Mouse (Mus musculus): Measurements from ENCODE around the gene Gm266. TPM values are rescaled to one million over a fixed set of nuclear protein-coding genes. Genes with fewer than 3 reads are reported as not detected.

Gm266 gene
- polyA plus RNA-seq, 1 experiment from 2014 or later, result 0.49 TPM

GRCm38 (mm10) chr12:111440701-111441373, 44.8 kb downstream of the Gm266 start:
- H3K27me3 ChIP-seq (ENCODE audit: insufficient read depth, low read length), result no peaks in the 10 kb centered on the region
- DNase-seq (no peak), ATAC-seq (peak; percentile 11; the same call in 1 of the 2 replicates)
- TF ChIP-seq EP300 (IDR thresholded peaks at IDR 0.05; ENCODE audit: low read depth), result peak; percentile 49; the same call in 1 of the 2 replicates
- TF ChIP-seq CTCF (IDR thresholded peaks at IDR 0.05; ENCODE audit: low read depth), result no peak
- WGBS (ENCODE audit: insufficient replicate concordance), result 68% methylated on average over 9 of the region's 9 CpGs
- H3K4me1 ChIP-seq (ENCODE audit: insufficient read depth), result peaks cover 70% of the 10 kb centered on the region
- H3K36me3 ChIP-seq (replicated peaks; ENCODE audit: insufficient read depth, low read length), result peaks cover 15% of the 10 kb centered on the region
- H3K9me3 ChIP-seq (ENCODE audit: low read length), result no peaks in the 10 kb centered on the region
- peak overlapping the region; percentile 98 for H3K27ac ChIP-seq (ENCODE audit: low read depth)
- H3K4me2 ChIP-seq (ENCODE audit: low read depth, low read length), result peak overlapping the region; percentile 3; the same call in 1 of the 2 replicates
- no peak overlapping the region for H3K9ac ChIP-seq (replicated peaks)
- H3K4me3 ChIP-seq (ENCODE audit: low read depth, low read length), result no peak overlapping the region

- no peak for DNase-seq
- 68% methylated on average over 6 of the region's 6 CpGs for WGBS (ENCODE audit: insufficient replicate concordance)
- TF ChIP-seq CTCF (IDR thresholded peaks at IDR 0.05; ENCODE audit: low read depth) (no peak), EP300 (IDR thresholded peaks at IDR 0.05; ENCODE audit: low read depth) (no peak)
- Histone ChIP-seq H3K4me2 (ENCODE audit: low read depth, low read length) (no peak overlapping the region), H3K27me3 (ENCODE audit: insufficient read depth, low read length) (no peaks in the 10 kb centered on the region), H3K27ac (ENCODE audit: low read depth) (peak overlapping the region; percentile 7; the same call in 1 of the 2 replicates), H3K9me3 (ENCODE audit: low read length) (no peaks in the 10 kb centered on the region), H3K4me1 (ENCODE audit: insufficient read depth) (peaks cover 71% of the 10 kb centered on the region), H3K4me3 (ENCODE audit: low read depth, low read length) (no peak overlapping the region), H3K36me3 (replicated peaks; ENCODE audit: insufficient read depth, low read length) (no peaks in the 10 kb centered on the region), H3K9ac (replicated peaks) (no peak overlapping the region)
- no peak for ATAC-seq
These were observed 46.8 kb downstream of the Gm266 start for GRCm38 (mm10) chr12:111438850-111439249.

- no peak overlapping the region for H3K9ac ChIP-seq (replicated peaks)
- 27% methylated on average over 5 of the region's 5 CpGs for WGBS (ENCODE audit: insufficient replicate concordance)
- H3K4me3 ChIP-seq (ENCODE audit: low read depth, low read length), result no peak overlapping the region
- H3K4me2 ChIP-seq (ENCODE audit: low read depth, low read length), result peak overlapping the region; percentile 49; the same call in 1 of the 2 replicates
- ATAC-seq (no peak), DNase-seq (no peak)
- peaks cover 80% of the 10 kb centered on the region for H3K4me1 ChIP-seq (ENCODE audit: insufficient read depth)
- no peaks in the 10 kb centered on the region for H3K9me3 ChIP-seq (ENCODE audit: low read length)
- no peaks in the 10 kb centered on the region for H3K36me3 ChIP-seq (replicated peaks; ENCODE audit: insufficient read depth, low read length)
- no peak for TF ChIP-seq EP300 (IDR thresholded peaks at IDR 0.05; ENCODE audit: low read depth)
- TF ChIP-seq CTCF (IDR thresholded peaks at IDR 0.05; ENCODE audit: low read depth), result no peak
- H3K27me3 ChIP-seq (ENCODE audit: insufficient read depth, low read length), result no peaks in the 10 kb centered on the region
- H3K27ac ChIP-seq (ENCODE audit: low read depth), result peak overlapping the region; percentile 77
These were observed 48.3 kb downstream of the Gm266 start for GRCm38 (mm10) chr12:111437222-111437900.

GRCm38 (mm10) chr12:111436640-111437039, 49.0 kb downstream of the Gm266 start:
- Histone ChIP-seq H3K27me3 (ENCODE audit: insufficient read depth, low read length) (no peaks in the 10 kb centered on the region), H3K9ac (replicated peaks) (no peak overlapping the region), H3K36me3 (replicated peaks; ENCODE audit: insufficient read depth, low read length) (no peaks in the 10 kb centered on the region), H3K4me2 (ENCODE audit: low read depth, low read length) (peak overlapping the region; percentile 49; the same call in 1 of the 2 replicates), H3K4me1 (ENCODE audit: insufficient read depth) (peaks cover 75% of the 10 kb centered on the region), H3K4me3 (ENCODE audit: low read depth, low read length) (no peak overlapping the region), H3K9me3 (ENCODE audit: low read length) (no peaks in the 10 kb centered on the region), H3K27ac (ENCODE audit: low read depth) (peak overlapping the region; percentile 77)
- ATAC-seq (no peak), DNase-seq (no peak)
- WGBS (ENCODE audit: insufficient replicate concordance), result 62% methylated on average over 8 of the region's 8 CpGs
- TF ChIP-seq EP300 (IDR thresholded peaks at IDR 0.05; ENCODE audit: low read depth) (no peak), CTCF (IDR thresholded peaks at IDR 0.05; ENCODE audit: low read depth) (no peak)

- H3K9me3 ChIP-seq (ENCODE audit: low read length), result no peaks in the 10 kb centered on the region
- no peak overlapping the region for H3K9ac ChIP-seq (replicated peaks)
- DNase-seq (no peak), ATAC-seq (no peak)
- H3K36me3 ChIP-seq (replicated peaks; ENCODE audit: insufficient read depth, low read length), result no peaks in the 10 kb centered on the region
- no peaks in the 10 kb centered on the region for H3K27me3 ChIP-seq (ENCODE audit: insufficient read depth, low read length)
- no peak overlapping the region; the same call in 1 of the 2 replicates for H3K4me2 ChIP-seq (ENCODE audit: low read depth, low read length)
- 56% methylated on average over 3 of the region's 3 CpGs for WGBS (ENCODE audit: insufficient replicate concordance)
- H3K4me3 ChIP-seq (ENCODE audit: low read depth, low read length), result no peak overlapping the region
- H3K4me1 ChIP-seq (ENCODE audit: insufficient read depth), result peaks cover 76% of the 10 kb centered on the region
- peak overlapping the region; percentile 77 for H3K27ac ChIP-seq (ENCODE audit: low read depth)
- TF ChIP-seq EP300 (IDR thresholded peaks at IDR 0.05; ENCODE audit: low read depth) (no peak), CTCF (IDR thresholded peaks at IDR 0.05; ENCODE audit: low read depth) (no peak)
These were observed 49.5 kb downstream of the Gm266 start for GRCm38 (mm10) chr12:111436170-111436569.

- WGBS (ENCODE audit: insufficient replicate concordance), result 31% methylated on average over 8 of the region's 8 CpGs
- H3K4me3 ChIP-seq (ENCODE audit: low read depth, low read length), result no peak overlapping the region
- H3K4me2 ChIP-seq (ENCODE audit: low read depth, low read length), result peak overlapping the region; percentile 34
- H3K9me3 ChIP-seq (ENCODE audit: low read length), result no peaks in the 10 kb centered on the region
- DNase-seq (peak; percentile 59), ATAC-seq (peak; percentile 61)
- H3K4me1 ChIP-seq (ENCODE audit: insufficient read depth), result peaks cover 82% of the 10 kb centered on the region
- peak overlapping the region; percentile 46 for H3K27ac ChIP-seq (ENCODE audit: low read depth)
- H3K36me3 ChIP-seq (replicated peaks; ENCODE audit: insufficient read depth, low read length), result no peaks in the 10 kb centered on the region
- H3K9ac ChIP-seq (replicated peaks), result no peak overlapping the region
- TF ChIP-seq EP300 (IDR thresholded peaks at IDR 0.05; ENCODE audit: low read depth) (peak; percentile 87), CTCF (IDR thresholded peaks at IDR 0.05; ENCODE audit: low read depth) (no peak)
- peaks cover 6% of the 10 kb centered on the region; the same call in 1 of the 2 replicates for H3K27me3 ChIP-seq (ENCODE audit: insufficient read depth, low read length)
These were observed 50.8 kb downstream of the Gm266 start for GRCm38 (mm10) chr12:111434745-111435327.

Other genes starting within 250 kb of the Gm266 start
- gene Amn, start 214.7 kb downstream of the Gm266 start, polyA plus RNA-seq (2015; fragmentation: Nextera tagmentation; extraction: Ambion mirVana), result 0.27 and 0.61 TPM in 2 replicates
- gene Cdc42bpb, start 108.1 kb downstream of the Gm266 start, polyA plus RNA-seq (2015; fragmentation: Nextera tagmentation; extraction: Ambion mirVana), result 8.0 and 8.6 TPM in 2 replicates
- 0.22 TPM in 2 replicates for gene Lbhd2, start 79.0 kb downstream of the Gm266 start, polyA plus RNA-seq (2015; fragmentation: Nextera tagmentation; extraction: Ambion mirVana)
- gene Exoc3l4, start 68.8 kb downstream of the Gm266 start, polyA plus RNA-seq (2015; fragmentation: Nextera tagmentation; extraction: Ambion mirVana), result 13.7 TPM in 2 replicates
- 72.0 and 79.5 TPM in 2 replicates for gene Tnfaip2, start 43.4 kb downstream of the Gm266 start, polyA plus RNA-seq (2015; fragmentation: Nextera tagmentation; extraction: Ambion mirVana)
- gene Eif5, start 52.2 kb upstream of the Gm266 start, polyA plus RNA-seq (2015; fragmentation: Nextera tagmentation; extraction: Ambion mirVana), result 520 and 559 TPM in 2 replicates
- gene Mark3, start 88.7 kb upstream of the Gm266 start, polyA plus RNA-seq (2015; fragmentation: Nextera tagmentation; extraction: Ambion mirVana), result 9.5 and 11.0 TPM in 2 replicates
- gene Ckb, start 186.5 kb upstream of the Gm266 start, polyA plus RNA-seq (2015; fragmentation: Nextera tagmentation; extraction: Ambion mirVana), result 28.1 and 32.7 TPM in 2 replicates
- 4.3 and 5.7 TPM in 2 replicates for gene Trmt61a, start 192.3 kb upstream of the Gm266 start, polyA plus RNA-seq (2015; fragmentation: Nextera tagmentation; extraction: Ambion mirVana)
- 16.7 TPM in 2 replicates for gene Bag5, start 227.4 kb upstream of the Gm266 start, polyA plus RNA-seq (2015; fragmentation: Nextera tagmentation; extraction: Ambion mirVana)
- gene Apopt1, start 227.4 kb upstream of the Gm266 start, polyA plus RNA-seq (2015; fragmentation: Nextera tagmentation; extraction: Ambion mirVana), result 21.5 and 22.1 TPM in 2 replicates

Data from liver, postnatal 0 days (tissue).